Mouse (Mus musculus) cerebellum, adult 9-11 months (tissue): ENCODE data around the gene Elk1.

ENCODE experiments used
- DNase-seq: peaks from one replicate; pipeline ENCODE4 v3.0.0; 2022

The Elk1 gene

DNA sequence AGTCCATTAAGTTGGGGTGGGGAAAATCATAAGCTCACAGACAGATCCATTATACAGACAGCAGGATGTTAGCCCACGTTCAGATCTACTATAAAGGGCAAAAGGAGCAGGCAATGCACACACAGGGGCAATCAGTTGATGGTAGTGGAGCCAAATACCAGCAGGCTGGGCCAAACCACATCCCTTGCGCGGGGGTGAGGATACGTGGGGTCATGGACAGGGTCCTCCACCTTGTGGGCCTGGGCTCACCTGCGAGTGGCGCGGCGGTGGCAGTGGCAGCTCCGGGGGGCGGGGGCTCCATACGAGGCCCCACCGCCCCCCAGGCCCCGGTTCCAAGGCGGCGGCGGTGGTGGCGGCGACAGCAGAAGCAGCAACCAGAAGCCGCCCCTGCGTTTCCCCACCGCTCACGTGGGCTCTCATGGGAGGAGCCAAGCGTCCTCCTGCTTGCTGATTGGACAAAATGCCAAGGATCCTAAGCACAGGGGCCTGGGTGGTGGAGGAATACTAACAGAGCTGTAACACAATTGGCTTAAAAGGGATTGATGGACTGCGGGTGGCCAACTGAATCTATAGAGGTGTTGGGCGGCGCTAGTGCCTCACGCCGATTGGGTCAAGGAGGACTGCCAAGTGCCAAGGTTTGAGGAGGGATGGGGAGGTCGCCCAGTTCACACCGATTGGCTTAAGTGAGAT lies at the start of gene Elk1:
Gene Elk1, minus strand, starts transcription at position 418 of the 690 bp plus-strand sequence.
- DNase-seq: peak; percentile 95

DNA sequence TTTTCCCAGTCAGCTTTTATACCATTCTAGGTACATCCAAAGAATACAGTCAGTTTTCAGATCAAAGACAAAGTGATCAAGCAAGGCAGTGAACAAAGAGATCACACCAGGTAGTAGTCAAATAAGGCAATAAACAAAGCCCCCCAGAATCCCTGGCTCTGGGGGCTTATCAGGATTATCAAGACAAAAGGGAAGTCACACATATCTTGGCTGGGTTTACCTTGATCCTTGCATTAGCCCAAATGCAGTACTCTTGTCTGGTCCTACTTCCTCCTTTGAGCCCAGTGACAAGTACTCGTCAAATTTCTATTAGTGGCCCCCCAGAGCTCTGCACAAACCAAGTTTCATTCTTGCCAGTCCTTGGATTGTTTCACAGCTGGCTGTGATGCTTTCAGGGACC lies 30.5 kb upstream of the Elk1 start:
- DNase-seq: no peak

DNA sequence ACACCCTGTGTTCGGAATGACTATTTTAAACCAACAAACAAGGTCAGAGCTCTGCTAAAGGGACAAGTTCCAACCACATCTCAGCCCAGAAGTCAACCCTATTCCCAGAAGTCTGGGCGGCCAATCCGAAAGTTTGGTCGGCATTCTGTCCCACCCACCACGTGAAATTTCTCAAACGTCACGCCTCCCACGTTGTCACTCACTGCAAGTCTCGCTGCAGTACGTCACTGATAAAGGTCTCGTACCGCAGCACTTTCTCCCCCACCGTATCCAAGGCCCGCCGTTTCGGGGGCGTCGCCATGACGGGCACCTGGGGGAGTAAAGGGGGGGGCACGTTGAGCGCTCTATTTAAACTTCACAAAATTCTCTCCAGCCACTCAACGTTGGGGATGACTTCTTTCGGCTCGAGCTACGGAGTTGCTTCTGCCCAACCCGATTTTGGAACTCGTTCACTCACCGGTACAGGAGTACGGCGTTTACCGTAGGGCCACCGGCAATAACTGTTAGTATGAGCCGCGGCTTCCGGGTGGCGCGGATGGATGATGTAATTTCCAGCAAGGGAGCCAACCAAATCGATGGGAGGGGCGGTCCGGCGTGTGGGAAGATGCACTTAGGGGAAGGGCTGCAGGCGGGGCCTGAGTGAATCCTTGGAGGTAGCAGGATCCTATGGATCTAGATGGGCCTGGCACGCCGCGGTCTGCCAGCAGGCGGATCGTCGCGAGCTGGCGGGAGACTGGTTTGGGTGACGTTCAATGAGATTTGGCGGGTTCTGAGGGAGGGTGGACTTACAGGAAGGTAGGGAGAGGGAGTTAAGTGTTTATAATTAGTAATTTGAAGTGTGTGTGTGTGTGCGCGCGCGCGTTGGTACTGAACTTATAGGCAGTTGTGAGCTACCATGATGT lies 11.3 kb upstream of the Elk1 start, which contains the start of gene Uxt:
Gene Uxt, minus strand, starts transcription at position 541 of the 902 bp plus-strand sequence.
- peak; percentile 91 for DNase-seq

DNA sequence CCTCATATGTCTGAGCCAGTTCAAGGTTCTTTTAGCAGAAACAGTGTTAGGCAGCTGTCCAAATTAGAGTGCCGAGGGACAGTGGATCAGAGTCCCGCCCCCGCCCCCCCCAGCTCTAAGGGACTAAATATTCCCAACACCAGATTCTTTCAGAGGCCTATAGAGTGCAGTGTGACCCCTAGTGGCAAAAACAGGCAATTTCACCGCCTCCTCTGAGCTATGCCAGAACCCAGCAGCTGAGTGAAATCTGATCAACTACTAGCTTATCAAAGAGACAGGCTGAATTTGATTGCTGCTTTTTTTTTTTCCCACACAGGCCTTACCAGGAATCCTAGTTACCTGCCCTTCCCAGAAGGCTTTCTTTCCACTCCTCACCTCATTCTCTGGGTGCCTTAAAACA lies 4.4 kb downstream of the Elk1 start:
- peak; percentile 65 for DNase-seq

DNA sequence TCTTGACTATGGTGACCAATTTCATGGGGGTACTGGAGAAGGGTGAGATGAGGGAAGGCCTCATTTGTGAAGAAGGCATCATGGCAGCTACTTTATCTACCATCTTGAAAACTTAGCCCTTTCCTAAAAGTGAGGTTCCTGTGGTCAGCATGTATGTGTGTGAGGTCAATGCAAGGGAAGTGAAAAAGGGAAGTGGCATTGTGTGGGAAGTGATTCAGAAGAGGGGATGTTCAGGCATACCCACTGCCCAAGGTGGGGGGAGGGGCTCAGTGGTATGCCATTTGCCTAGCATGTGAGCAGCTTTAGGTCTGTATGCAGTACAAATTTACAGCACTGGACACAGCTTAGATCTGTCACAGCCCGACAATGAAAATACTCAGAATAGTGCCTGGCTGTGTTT lies 18.4 kb downstream of the Elk1 start:
- DNase-seq: no peak

DNA sequence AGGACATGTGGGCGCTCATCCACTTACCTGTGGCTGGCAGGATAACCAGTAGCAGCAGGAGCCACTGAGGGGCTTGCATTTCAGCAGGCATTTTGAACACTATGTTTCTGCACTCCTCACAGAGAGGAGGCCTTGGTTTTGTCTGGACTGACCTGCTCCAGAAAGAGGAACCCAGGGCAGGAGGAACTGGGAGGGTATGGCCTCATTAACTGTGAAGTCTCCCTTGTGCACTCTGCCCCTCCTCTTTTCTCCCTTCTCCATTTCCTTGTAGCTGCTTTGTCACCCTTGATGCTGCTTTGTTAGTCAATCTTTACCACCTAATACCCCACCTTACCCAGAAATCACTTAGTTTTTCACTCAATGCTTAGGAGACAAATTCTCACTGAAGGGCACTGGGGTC lies 19.0 kb downstream of the Elk1 start, which contains the start of gene Cfp:
Gene Cfp, minus strand, starts transcription at position 192 of the 400 bp plus-strand sequence.
- no peak for DNase-seq

DNA sequence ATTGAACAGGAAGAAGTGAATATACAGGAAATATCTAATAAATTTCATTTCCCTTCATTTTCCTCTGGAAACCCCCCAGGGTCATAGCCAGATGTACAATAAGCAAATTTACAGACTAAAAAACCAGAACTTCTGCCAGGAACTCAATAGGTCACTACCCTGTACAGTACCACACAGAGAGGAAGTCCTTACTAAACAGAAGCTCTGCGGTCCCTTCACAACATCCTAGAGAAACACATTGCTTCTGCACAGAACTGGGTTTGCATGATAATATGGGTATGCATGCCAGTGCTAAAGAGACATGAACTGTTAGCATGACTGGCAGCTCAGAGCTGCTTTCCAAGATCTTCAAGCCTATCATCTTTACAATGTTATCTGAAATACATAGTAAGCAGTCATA lies 20.5 kb downstream of the Elk1 start:
- DNase-seq: no peak

DNA sequence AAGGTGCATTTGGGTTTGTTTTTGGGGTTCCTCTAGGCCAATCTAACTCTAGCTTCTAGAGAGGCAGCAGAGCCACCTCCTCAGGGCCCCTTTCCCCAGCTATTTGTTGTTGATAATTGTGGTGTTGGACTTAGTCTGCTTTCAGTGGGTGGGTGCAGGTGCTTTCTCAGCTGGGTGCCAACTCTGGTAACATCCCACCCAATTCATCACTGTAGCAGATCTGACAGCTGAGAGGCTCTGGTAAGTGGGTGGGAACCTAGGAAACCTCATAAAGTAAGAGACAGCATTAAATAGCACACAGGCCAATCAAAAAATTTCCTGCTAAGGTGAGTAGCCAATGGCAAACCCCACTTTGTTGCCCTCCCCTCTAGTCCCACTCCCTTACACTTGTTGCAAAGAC lies 25.4 kb downstream of the Elk1 start:
- no peak for DNase-seq

DNA sequence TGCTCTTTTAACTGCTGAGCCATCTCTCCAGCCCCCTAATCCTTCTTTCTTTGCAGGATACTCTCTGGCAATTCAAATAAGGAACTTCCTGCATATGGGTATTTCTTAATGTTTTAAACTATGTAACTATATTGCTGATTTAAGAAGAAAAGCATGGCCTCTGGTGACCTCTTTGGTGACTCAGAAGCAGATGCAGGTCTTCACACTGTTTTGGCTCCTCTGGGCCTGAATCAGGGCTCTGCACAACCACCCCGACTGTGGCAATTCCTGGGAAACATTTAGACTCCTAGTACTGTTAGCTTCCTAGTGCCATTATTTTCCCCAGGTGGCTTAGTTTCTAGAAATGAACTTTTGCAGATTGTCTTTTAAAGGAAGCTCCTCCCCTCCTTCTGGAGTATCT lies 26.9 kb downstream of the Elk1 start:
- DNase-seq: no peak

DNA sequence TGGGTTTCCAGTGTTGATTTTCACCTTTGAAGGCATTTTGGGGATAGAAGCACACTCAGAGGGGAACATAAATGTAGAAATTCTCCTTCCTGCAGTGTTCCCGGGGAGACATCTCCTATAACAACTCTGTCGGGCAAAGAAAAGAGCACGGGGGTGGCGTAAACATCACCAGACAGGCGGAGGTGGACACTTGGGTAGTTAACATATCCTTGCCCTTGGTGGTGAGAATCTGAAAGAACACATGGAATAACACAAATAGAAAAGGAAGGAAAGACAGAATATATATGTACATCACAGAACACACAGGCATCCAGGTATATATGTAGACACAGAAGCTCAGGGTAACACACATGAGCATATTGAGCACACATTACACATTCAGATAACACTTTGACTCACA lies 29.0 kb downstream of the Elk1 start:
- DNase-seq: no peak

DNA sequence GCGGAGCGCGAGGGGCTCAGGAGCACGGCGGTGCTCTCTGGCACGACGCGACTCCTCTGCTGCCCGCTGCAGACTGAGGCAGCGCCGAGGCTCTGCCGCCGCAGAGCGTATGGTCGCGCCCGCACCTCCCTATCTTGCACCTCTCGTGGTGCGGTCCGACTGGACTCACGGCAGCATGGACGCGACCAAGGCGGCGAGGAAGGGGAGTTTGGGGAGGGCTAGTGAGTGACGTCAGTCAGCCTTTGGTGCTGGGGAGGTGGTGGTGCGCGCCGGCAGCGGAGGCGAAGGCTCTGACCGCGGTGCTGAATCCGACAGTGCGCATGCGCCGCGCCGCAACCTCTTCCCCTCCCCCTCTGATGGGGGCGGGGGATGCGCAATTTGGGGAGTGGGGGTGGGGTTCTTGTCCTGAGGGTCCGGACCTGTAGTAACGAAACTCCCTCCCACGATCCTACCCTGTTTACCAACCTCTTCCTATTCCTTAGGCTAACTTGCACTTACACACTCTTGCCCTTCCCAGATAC lies 29.5 kb downstream of the Elk1 start, which contains the start of gene Syn1:
Gene Syn1, minus strand, starts transcription at position 161 of the 521 bp plus-strand sequence.
- DNase-seq: peak; percentile 95

DNA sequence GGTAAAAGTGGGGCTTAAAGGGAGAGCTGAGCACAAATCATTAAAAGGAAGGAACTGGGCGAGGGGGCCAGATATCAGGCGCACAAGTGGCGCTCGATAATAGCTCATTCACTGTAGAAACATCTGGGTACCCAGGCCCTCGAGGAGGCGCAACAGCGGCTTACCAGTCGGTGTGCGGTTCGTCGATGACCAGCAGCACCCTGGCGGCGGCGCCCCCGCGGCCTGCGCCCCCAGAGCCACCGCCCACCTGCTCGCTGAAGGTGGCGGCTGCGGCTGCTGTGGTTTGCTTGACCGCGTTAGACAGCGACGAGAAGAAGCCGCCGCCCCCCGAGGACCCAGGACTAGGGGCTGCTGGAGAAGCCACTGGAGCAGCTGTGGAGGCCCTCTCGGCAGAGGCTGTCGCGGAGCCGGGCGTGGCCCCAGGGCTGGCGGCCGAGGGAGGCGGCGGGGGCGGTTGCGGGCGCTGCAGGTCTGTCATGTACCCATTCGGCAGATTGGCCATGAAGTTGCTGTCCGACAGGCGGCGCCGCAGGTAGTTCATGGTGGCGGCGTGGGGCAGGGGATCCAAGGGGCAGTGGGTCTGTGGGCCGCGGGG lies 30.1 kb downstream of the Elk1 start:
- no peak for DNase-seq

DNA sequence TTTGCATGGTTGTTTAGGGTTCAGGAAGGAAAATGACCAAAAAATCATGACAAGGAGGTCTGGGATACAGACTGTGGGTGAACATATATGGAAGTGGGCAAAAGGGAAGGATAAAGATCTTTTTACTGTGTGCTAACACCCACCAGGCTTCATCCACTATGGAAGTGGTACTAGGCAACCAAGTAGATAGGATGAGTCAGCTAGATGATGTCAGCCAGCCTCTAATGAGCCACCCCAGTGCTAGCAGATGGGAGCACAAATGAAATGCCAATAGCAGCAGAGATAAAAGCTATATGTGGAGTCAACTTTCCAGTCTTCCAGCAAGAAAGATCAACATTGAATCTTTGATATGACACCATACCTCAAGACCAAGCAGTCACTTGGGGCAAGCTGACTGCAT lies 35.3 kb downstream of the Elk1 start:
- DNase-seq: no peak

DNA sequence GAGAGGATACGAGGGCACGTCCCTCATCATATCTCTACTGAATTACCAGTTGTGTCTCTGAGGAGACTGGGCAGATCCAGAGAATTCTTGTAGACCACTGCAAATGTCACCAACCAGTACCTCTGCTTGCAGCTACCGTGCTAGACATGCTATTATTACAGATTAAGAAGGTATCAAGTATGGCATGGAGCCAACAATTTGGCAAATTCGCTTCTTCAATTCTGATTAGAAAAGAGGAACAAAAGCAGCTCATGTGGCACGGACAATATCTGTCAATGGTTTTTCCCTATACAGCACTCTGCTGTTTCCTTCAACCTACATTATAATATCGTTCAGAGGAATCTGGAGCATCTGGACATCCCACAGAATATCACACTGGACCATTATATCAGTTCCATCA lies 36.7 kb downstream of the Elk1 start:
- no peak for DNase-seq

DNA sequence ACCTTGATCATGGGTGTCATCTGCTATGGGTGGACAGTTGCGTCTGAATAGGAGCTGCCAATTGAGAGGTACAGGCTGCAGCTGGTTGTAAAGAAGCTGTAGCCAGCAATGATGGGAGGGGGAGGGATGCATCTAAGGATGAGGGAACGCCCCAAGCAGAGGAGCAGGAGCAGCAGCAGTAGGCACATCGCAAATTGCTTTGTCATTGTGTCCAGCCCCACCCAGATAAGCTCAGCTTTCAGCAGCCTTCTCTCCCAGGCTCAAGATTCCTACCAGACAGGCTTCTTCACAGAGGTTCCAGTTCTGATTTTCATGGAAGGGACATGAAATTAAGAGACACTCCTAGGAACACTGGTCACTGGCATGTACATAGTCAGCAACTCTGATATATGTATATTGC lies 40.3 kb downstream of the Elk1 start:
- DNase-seq: no peak
